Mouse (Mus musculus): ENCODE data around the gene Prpf31.

DNA sequence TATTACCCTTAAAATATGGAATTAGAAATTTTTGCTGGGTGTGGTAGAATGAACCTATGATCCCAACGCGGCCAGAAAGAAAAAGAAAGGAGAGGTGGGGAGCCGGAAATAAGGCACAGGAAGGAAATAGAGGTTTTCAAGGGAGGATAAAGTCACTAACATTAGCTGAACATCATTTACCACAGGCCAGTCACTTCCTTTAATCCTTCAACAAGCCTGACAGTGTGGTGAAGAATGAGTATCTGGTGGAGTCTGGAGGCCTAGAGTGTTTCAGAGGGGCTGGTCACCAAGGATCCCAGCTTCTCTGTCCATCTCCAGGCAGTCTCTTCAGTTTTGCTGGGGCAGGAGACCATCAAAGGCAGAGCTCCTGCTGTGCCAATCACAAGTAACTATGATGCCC, 19.3 kb upstream of the Prpf31 start:
- no peak for TF ChIP-seq POLR2A (IDR thresholded peaks at IDR 0.05; ENCODE audit: low read depth, low read length)
- TF ChIP-seq CTCF (IDR thresholded peaks at IDR 0.05; ENCODE audit: extremely low read depth, insufficient read depth, insufficient read length, insufficient replicate concordance) = no peak
